Mouse (Mus musculus): ENCODE measurements around the gene Olfr1098.

- TF ChIP-seq POLR2A (IDR thresholded peaks at IDR 0.05; ENCODE audit: insufficient read length, low read depth) (no peak), POLR2AphosphoS2 (IDR thresholded peaks at IDR 0.05; ENCODE audit: insufficient read length, low read depth) (no peak), MYOG (IDR thresholded peaks at IDR 0.05; ENCODE audit: control insufficient read depth in 1 of 3, insufficient read depth in 1 of 3, insufficient read length in 2 of 3, low read depth in 2 of 3) (no peak), USF1 (IDR thresholded peaks at IDR 0.05; ENCODE audit: low read depth) (no peak), CEBPB (IDR thresholded peaks at IDR 0.05; ENCODE audit: insufficient read depth, poor library complexity, severe bottlenecking) (no peak), TCF12 (IDR thresholded peaks at IDR 0.05; ENCODE audit: insufficient read depth, poor library complexity, severe bottlenecking) (no peak), MAX (IDR thresholded peaks at IDR 0.05; ENCODE audit: low read depth) (no peak), MYOD1 (IDR thresholded peaks at IDR 0.05; ENCODE audit: control insufficient read depth in 1 of 3, insufficient read length in 2 of 3, low read depth in 2 of 3) (no peak)
Measured at GRCm38 (mm10) chr2:86926557-86926956, 2.2 kb upstream of the Olfr1098 start.
